Mouse (Mus musculus) heart, embryonic 11.5 days (tissue): ENCODE data around the gene 1700001J03Rik. TPM values are rescaled to one million over a fixed set of nuclear protein-coding genes. Genes with fewer than 3 reads are reported as not detected.
A peak's percentile ranks its signal among the peaks of the same experiment; 100 is the strongest.

ENCODE experiments used
- ATAC-seq: fragments of 200-750 bp; cut with Nextera tagmentation; replicated peaks from 2 replicates; pipeline ENCODE4 v1.8.0; 2017; ENCODE audit warnings: moderate library complexity; ENCODE audit not compliant: insufficient number of reproducible peaks, low FRiP score, low TSS enrichment
- H3K27ac ChIP-seq: fragments of 300-500 bp; sonication (generic); 2 replicates; pipeline ENCODE4 v1.5.1; 2014; ENCODE audit warnings: mild to moderate bottlenecking, low read depth, low read length
- H3K27me3 ChIP-seq: fragments of 300-500 bp; sonication (generic); 2 replicates; pipeline ENCODE4 v1.6.1; 2014; ENCODE audit warnings: mild to moderate bottlenecking, low read length, mixed read lengths; ENCODE audit not compliant: control insufficient read depth, insufficient read depth
- H3K36me3 ChIP-seq: fragments of 300-500 bp; sonication (generic); 2 replicates; pipeline ENCODE4 v1.6.1; 2014; ENCODE audit warnings: mild to moderate bottlenecking, low read length, moderate library complexity, mixed read lengths; ENCODE audit not compliant: control insufficient read depth, insufficient read depth
- H3K4me1 ChIP-seq: fragments of 300-500 bp; sonication (generic); 2 replicates; pipeline ENCODE4 v1.6.1; 2014; ENCODE audit warnings: low read length; ENCODE audit not compliant: control insufficient read depth, insufficient read depth
- H3K4me2 ChIP-seq: fragments of 300-500 bp; sonication (generic); 2 replicates; pipeline ENCODE4 v1.6.1; 2014; ENCODE audit warnings: mild to moderate bottlenecking, moderate library complexity
- H3K4me3 ChIP-seq: fragments of 300-500 bp; sonication (generic); 2 replicates; pipeline ENCODE4 v1.5.1; 2014; ENCODE audit warnings: low read depth, low read length
- H3K9ac ChIP-seq: fragments of 300-500 bp; sonication (generic); 2 replicates; pipeline ENCODE4 v1.6.1; 2014; ENCODE audit warnings: mild to moderate bottlenecking, low read depth, low read length, moderate library complexity
- H3K9me3 ChIP-seq: fragments of 300-500 bp; sonication (generic); replicated peaks from 2 replicates; pipeline ENCODE4 v1.6.1; 2016; ENCODE audit warnings: low read length; ENCODE audit not compliant: control insufficient read depth
- WGBS: fragments of 180-500 bp; shearing (Covaris S2); extraction: QIAGEN DNeasy Blood & Tissue Kit; methylation state at CpG from one replicate; pipeline ENCODE4 v1.1.7; 2014; ENCODE audit not compliant: insufficient replicate concordance; 5-methylcytosine and 5-hydroxymethylcytosine counted together
- polyA plus RNA-seq: library from polyadenylated mRNA; unstranded; fragments of >200 nt; fragmentation: Nextera tagmentation; extraction: Ambion mirVana; gene quantifications from 2 replicates; pipeline ENCODE4 v1.2.1, GENCODE M21; 2014

Gene 1700001J03Rik
- polyA plus RNA-seq, 1 experiment from 2014 or later = not detected

GRCm38 (mm10) chr5:146223786-146224185 lies 38.7 kb upstream of the 1700001J03Rik start:
- no peak overlapping the region for H3K9ac ChIP-seq
- 79% methylated on average over 5 of the region's 5 CpGs for WGBS
- ATAC-seq = no peak
- peaks cover 6% of the 10 kb centered on the region for H3K4me1 ChIP-seq
- H3K27me3 ChIP-seq = no peaks in the 10 kb centered on the region
- no peak overlapping the region for H3K4me3 ChIP-seq
- no peaks in the 10 kb centered on the region for H3K36me3 ChIP-seq
- no peak overlapping the region for H3K27ac ChIP-seq
- H3K9me3 ChIP-seq = no peaks in the 10 kb centered on the region
- H3K4me2 ChIP-seq = no peak overlapping the region

GRCm38 (mm10) chr5:146221722-146222121 lies 36.6 kb upstream of the 1700001J03Rik start:
- Histone ChIP-seq H3K27ac (peak overlapping the region; percentile 97), H3K4me2 (peak overlapping the region; percentile 83), H3K9ac (peak overlapping the region; percentile 92), H3K36me3 (peaks cover 9% of the 10 kb centered on the region; the same call in 1 of the 2 replicates), H3K4me3 (peak overlapping the region; percentile 76), H3K4me1 (peaks cover 6% of the 10 kb centered on the region), H3K27me3 (no peaks in the 10 kb centered on the region), H3K9me3 (no peaks in the 10 kb centered on the region)
- no peak for ATAC-seq
- 35% methylated on average over 6 of the region's 6 CpGs for WGBS

GRCm38 (mm10) chr5:146220879-146221714 lies 36.0 kb upstream of the 1700001J03Rik start, which contains the start of gene Rnf6:
Gene Rnf6 (minus strand): TSS chr5:146221555.
- peak within 1 kb of the TSS; percentile 92 for H3K9ac ChIP-seq
- peak within 1 kb of the TSS; percentile 83 for H3K4me2 ChIP-seq
- H3K4me1 ChIP-seq = peaks cover 6% of the 10 kb centered on the region
- WGBS = under 1% methylated on average over 66 of the region's 67 CpGs
- peaks cover 9% of the 10 kb centered on the region; the same call in 1 of the 2 replicates for H3K36me3 ChIP-seq
- peak within 1 kb of the TSS; percentile 76 for H3K4me3 ChIP-seq
- no peaks in the 10 kb centered on the region for H3K9me3 ChIP-seq
- no peaks in the 10 kb centered on the region for H3K27me3 ChIP-seq
- peak; percentile 99 for ATAC-seq
- peak within 1 kb of the TSS; percentile 97 for H3K27ac ChIP-seq

- Histone ChIP-seq H3K36me3 (peaks cover 14% of the 10 kb centered on the region), H3K27me3 (no peaks in the 10 kb centered on the region), H3K9ac (peak overlapping the region; percentile 92), H3K4me1 (peaks cover 6% of the 10 kb centered on the region), H3K4me3 (peak overlapping the region; percentile 76), H3K9me3 (no peaks in the 10 kb centered on the region), H3K27ac (peak overlapping the region; percentile 97; the same call in 1 of the 2 replicates), H3K4me2 (peak overlapping the region; percentile 83)
- peak; percentile 62 for ATAC-seq
- WGBS = 7% methylated on average over 13 of the region's 13 CpGs
Measured at GRCm38 (mm10) chr5:146220501-146220878, 35.4 kb upstream of the 1700001J03Rik start.

GRCm38 (mm10) chr5:146205537-146205936 lies 20.4 kb upstream of the 1700001J03Rik start:
- no peak overlapping the region for H3K9ac ChIP-seq
- ATAC-seq = no peak
- peaks cover 43% of the 10 kb centered on the region for H3K36me3 ChIP-seq
- 89% methylated on average over 5 of the region's 5 CpGs for WGBS
- H3K27me3 ChIP-seq = no peaks in the 10 kb centered on the region
- no peak overlapping the region for H3K4me3 ChIP-seq
- H3K4me2 ChIP-seq = no peak overlapping the region
- H3K4me1 ChIP-seq = no peaks in the 10 kb centered on the region
- H3K9me3 ChIP-seq = no peaks in the 10 kb centered on the region
- no peak overlapping the region for H3K27ac ChIP-seq

- Histone ChIP-seq H3K36me3 (peaks cover 34% of the 10 kb centered on the region), H3K4me2 (no peak overlapping the region), H3K9ac (no peak overlapping the region), H3K27me3 (no peaks in the 10 kb centered on the region), H3K4me3 (no peak overlapping the region), H3K27ac (no peak overlapping the region), H3K4me1 (no peaks in the 10 kb centered on the region), H3K9me3 (no peaks in the 10 kb centered on the region)
- no peak for ATAC-seq
- WGBS = 82% methylated on average over 2 of the region's 2 CpGs
Measured at GRCm38 (mm10) chr5:146203921-146204320, 18.8 kb upstream of the 1700001J03Rik start.

GRCm38 (mm10) chr5:146200580-146200979 lies 15.5 kb upstream of the 1700001J03Rik start:
- ATAC-seq = no peak
- Histone ChIP-seq H3K4me2 (no peak overlapping the region), H3K4me3 (no peak overlapping the region), H3K27ac (no peak overlapping the region), H3K9ac (no peak overlapping the region), H3K9me3 (no peaks in the 10 kb centered on the region), H3K27me3 (no peaks in the 10 kb centered on the region), H3K36me3 (peaks cover 16% of the 10 kb centered on the region; the same call in 1 of the 2 replicates), H3K4me1 (no peaks in the 10 kb centered on the region)
- 96% methylated on average over 6 of the region's 6 CpGs for WGBS

GRCm38 (mm10) chr5:146199540-146199939 lies 14.4 kb upstream of the 1700001J03Rik start:
- no peak overlapping the region for H3K27ac ChIP-seq
- peaks cover 12% of the 10 kb centered on the region; the same call in 1 of the 2 replicates for H3K36me3 ChIP-seq
- H3K27me3 ChIP-seq = no peaks in the 10 kb centered on the region
- WGBS = 70% methylated on average over 2 of the region's 2 CpGs
- H3K4me1 ChIP-seq = no peaks in the 10 kb centered on the region
- H3K4me3 ChIP-seq = no peak overlapping the region
- H3K4me2 ChIP-seq = no peak overlapping the region
- no peak for ATAC-seq
- H3K9ac ChIP-seq = no peak overlapping the region
- no peaks in the 10 kb centered on the region for H3K9me3 ChIP-seq
